Mouse (Mus musculus) C2C12 (cell line): ENCODE data around the gene Pappa2.

Source experiments
- CEBPB ChIP-seq: IDR thresholded peaks from one replicate; pipeline ENCODE4 v1.6.1; 2011; ENCODE audit warnings: low read depth, mild to moderate bottlenecking, control low read depth, moderate library complexity
- CTCF ChIP-seq: IDR thresholded peaks from one replicate; pipeline ENCODE4 v1.5.1; 2011; ENCODE audit not compliant: control insufficient read depth, insufficient read depth, insufficient read length
- FOSL1 ChIP-seq: IDR thresholded peaks from one replicate; pipeline ENCODE4 v1.8.0; 2011; ENCODE audit warnings: mild to moderate bottlenecking, low read length; ENCODE audit not compliant: poor library complexity, insufficient read depth, severe bottlenecking
- MAX ChIP-seq: IDR thresholded peaks from one replicate; pipeline ENCODE4 v1.6.1; 2011; ENCODE audit warnings: mild to moderate bottlenecking, control low read depth
- MYOG ChIP-seq: IDR thresholded peaks from one replicate; pipeline ENCODE4 v1.6.1; 2011; ENCODE audit not compliant: control insufficient read depth, insufficient read length; ENCODE audit errors: extremely low read depth
- USF1 ChIP-seq: IDR thresholded peaks from one replicate; pipeline ENCODE4 v1.6.1; 2011; ENCODE audit warnings: low read depth, mild to moderate bottlenecking, control low read depth, moderate library complexity

DNA sequence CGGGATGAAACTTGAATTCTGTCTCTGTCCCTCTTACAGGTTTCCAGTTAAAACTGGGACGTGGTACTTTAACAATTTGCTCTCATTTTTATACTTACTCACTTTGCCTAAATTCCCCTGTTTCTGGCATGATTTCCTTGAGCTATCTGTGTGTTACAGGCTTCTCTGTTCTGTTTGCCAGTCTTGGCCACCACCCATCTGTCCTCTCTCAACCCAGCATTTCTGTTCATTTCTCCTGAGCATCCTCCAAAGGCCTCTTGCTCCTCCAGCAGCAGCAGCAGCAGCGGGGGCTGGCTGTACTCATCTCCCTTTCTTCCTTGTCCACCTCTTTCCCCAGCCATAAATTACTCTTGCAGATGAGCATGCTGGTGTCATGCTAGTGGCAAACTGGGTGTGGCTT, 104.8 kb downstream of the Pappa2 start:
- TF ChIP-seq CTCF: no peak
- TF ChIP-seq USF1: no peak
- no peak for TF ChIP-seq MAX
- TF ChIP-seq CEBPB: no peak
- no peak for TF ChIP-seq MYOG
- TF ChIP-seq FOSL1: no peak
